Mouse (Mus musculus): ENCODE measurements around the gene Nap1l1. TPM values are rescaled to one million over a fixed set of nuclear protein-coding genes. Genes with fewer than 3 reads are reported as not detected.
"Not testable (repeated sequence)": the region's sequence is repeated elsewhere in the genome, so short reads cannot be mapped to it uniquely, and the experiment has no call there.

Nap1l1 gene
- polyA plus RNA-seq, 1 experiment, result 130 TPM

DNA sequence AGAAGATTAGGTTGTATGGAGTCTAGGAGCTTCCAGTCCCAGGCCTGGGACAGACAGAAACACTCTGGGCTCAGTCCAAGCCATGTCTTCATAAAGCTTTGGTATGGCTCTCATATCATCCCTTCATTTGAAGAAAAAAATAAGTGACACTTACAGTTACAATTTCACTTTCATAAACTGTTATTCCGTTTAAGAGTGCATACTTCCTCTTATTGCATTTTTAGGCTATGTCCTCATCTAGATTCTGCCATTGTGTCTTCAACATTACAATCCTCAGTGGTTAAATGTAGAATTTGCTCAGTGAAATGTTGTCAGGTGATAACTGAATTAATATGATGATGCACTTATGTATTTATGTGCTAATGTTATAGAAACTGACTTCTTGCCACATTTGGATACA is 8.2 kb upstream of the Nap1l1 start:
- H3K4me1 ChIP-seq (ENCODE audit: control insufficient read depth, insufficient read depth, insufficient read length, low read length), result no peaks in the 10 kb centered on the region
- H3K4me3 ChIP-seq (ENCODE audit: insufficient read depth, low read depth, low read length), result no peak overlapping the region
- no peak overlapping the region for H3K27ac ChIP-seq (replicated peaks; ENCODE audit: low read depth, low read length)

DNA sequence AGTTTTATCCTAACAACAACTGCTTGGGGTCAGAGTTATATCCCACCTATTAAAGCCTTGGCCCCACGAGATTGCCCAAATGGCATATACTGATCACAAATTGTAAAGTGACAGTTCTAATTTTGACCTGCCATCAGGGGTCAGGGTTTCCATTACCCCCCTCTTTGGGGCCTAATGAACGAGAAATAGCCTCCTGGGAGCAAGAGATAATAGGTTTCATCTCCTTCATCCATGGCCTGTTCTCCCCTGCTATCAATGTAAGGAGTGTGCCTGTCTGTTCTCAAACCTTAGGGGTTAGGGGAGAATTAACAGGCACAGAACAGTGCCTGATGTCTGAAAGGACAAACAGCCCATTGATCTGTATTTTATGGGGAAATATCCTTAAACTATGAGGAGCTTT is 7.6 kb upstream of the Nap1l1 start:
- Histone ChIP-seq H3K4me1 (ENCODE audit: control insufficient read depth, insufficient read depth, insufficient read length, low read length) (no peaks in the 10 kb centered on the region), H3K27ac (replicated peaks; ENCODE audit: low read depth, low read length) (no peak overlapping the region), H3K4me3 (ENCODE audit: insufficient read depth, low read depth, low read length) (no peak overlapping the region)

DNA sequence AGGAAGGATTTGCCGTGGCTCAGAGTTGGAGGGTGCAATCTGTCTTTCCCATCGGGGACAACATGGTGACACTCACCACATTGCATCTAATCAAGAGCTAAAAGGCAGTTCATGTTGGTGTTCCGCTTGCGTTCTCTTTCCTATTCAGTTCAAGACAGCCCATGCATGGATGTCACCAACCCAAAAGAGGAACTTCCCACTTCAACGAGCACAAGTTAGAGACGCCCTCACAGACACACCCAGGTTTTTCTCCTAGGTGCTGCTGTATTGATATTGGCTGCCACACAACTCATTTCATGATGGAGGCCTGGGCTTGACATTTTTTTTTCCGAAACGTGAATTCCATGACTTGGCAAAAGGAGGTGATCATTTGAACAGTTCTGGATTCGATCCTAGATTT is 1.9 kb upstream of the Nap1l1 start:
- no peak overlapping the region for H3K4me3 ChIP-seq (ENCODE audit: insufficient read depth, low read depth, low read length)
- peaks cover 4% of the 10 kb centered on the region; the same call in 1 of the 2 replicates for H3K4me1 ChIP-seq (ENCODE audit: control insufficient read depth, insufficient read depth, insufficient read length, low read length)
- no peak overlapping the region for H3K27ac ChIP-seq (replicated peaks; ENCODE audit: low read depth, low read length)

DNA sequence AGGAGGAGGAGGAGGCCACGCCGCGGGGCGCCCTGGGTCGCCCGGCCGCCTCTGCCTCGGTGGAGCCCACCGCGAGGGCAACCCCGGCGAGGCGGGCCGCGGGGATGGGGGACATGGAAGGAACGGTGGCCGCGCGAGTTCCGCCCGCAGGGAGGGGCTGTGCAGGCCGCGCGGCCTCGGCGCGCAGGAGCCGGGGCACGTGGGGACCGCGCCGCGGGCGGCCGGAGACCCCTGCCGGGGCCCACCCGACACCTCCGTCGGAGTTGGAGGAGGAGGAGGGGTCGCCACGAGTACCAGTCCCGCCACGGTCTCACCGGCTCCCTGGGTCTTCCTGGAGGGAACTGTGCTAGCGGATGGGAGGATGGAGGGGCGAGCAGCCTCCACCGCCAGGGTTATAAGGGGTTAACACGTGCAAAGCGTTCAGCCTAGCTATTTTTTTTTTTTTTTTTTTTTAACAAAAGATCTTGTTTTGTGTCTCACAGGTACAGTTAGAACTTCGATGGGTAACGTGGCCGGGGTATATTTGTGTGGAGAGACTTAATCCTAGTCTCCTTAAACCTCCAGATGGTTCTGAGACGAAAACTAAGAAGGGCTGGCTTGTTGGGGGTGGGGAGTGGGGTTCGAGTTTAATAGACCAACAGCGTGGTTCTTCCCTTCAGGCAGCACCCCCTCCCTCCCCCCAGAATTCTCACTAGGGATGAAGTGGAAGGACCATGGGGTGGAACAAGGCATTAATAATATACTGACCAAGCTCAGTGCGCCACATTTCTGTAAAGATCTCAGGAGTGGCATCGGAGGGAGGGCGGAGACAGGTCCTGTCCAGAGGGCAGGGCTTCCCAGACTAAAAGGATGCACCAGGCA is 718 bp downstream of the Nap1l1 start:
- Histone ChIP-seq H3K4me3 (ENCODE audit: insufficient read depth, low read depth, low read length) (peak overlapping the region; percentile 97), H3K27ac (replicated peaks; ENCODE audit: low read depth, low read length) (peak overlapping the region; percentile 40; the same call in 1 of the 2 replicates), H3K4me1 (ENCODE audit: control insufficient read depth, insufficient read depth, insufficient read length, low read length) (peaks cover 6% of the 10 kb centered on the region)

DNA sequence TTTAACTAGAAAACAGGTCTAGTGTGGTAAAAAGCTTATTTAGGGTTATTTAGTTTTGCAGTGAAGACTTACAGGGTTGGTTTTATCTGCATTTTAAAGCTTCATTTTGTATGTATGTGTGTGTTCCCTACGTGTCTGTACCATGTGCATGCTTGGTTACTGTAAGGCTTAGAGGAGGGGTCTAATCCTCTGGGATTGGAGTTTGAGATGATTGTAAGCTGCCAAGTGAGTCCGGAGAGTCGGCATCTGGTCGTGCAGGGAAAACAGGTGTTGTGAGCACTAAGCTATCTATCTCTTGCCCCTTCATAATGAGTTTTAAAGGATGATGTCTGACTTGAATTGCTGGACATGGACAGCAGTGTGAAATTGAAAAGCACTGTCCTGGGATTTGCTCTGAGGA is 3.3 kb downstream of the Nap1l1 start:
- H3K4me3 ChIP-seq (ENCODE audit: insufficient read depth, low read depth, low read length), result no peak overlapping the region
- H3K4me1 ChIP-seq (ENCODE audit: control insufficient read depth, insufficient read depth, insufficient read length, low read length), result peaks cover 9% of the 10 kb centered on the region
- H3K27ac ChIP-seq (replicated peaks; ENCODE audit: low read depth, low read length), result no peak overlapping the region; the same call in 1 of the 2 replicates

DNA sequence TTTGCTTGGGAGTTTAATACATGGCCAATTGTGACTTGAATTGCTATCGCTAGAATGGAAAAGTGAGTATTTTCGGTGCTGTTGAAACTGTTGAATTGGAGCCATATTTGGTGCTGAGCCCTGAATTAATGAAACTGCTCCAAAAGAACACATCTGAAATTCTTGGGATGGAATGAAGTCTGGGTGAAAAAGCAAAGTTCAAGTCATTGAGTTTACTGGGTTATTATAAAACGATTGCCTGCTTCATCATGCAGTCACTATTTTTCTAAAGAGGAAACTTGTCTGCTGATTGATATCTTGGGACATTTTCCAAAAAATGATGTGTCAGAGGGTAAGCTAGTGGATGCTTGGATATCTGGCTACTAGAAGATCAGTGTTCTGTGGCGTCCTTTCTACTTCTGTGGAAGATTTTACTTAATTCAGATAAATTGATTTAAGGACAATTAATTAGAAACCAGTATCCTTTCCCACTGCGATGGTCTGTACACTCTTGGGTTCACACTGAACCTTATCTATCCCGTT is 4.0 kb downstream of the Nap1l1 start:
- H3K27ac ChIP-seq (replicated peaks; ENCODE audit: low read depth, low read length), result no peak overlapping the region

DNA sequence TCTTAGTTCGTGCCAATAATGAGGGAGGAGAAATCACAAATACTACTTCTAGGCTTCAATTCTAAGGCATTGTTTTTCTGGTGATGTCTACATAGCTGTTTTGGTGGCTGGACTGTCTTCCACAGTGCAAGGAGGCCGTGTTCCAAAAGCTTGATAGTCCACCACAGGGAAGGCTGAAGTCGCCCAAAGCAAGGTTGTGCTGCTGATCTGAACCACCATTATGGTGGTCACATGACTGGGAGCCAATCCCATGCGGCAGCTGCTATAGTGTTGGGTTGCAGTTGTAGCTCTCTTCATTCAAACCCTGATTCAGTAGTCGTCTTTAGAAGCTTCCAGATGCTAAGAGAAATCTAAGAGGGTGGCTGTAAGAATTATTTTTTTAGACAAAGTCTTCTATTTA is 6.6 kb downstream of the Nap1l1 start:
- peaks cover 5% of the 10 kb centered on the region for H3K4me1 ChIP-seq (ENCODE audit: control insufficient read depth, insufficient read depth, insufficient read length, low read length)
- H3K27ac ChIP-seq (replicated peaks; ENCODE audit: low read depth, low read length), result no peak overlapping the region
- H3K4me3 ChIP-seq (ENCODE audit: insufficient read depth, low read depth, low read length), result no peak overlapping the region

More for the DNA sequence above, 4.0 kb downstream of the Nap1l1 start:
- H3K4me3 ChIP-seq (ENCODE audit: insufficient read depth, low read depth, low read length), result no peak overlapping the region
- H3K4me1 ChIP-seq (ENCODE audit: control insufficient read depth, insufficient read depth, insufficient read length, low read length), result peaks cover 9% of the 10 kb centered on the region

DNA sequence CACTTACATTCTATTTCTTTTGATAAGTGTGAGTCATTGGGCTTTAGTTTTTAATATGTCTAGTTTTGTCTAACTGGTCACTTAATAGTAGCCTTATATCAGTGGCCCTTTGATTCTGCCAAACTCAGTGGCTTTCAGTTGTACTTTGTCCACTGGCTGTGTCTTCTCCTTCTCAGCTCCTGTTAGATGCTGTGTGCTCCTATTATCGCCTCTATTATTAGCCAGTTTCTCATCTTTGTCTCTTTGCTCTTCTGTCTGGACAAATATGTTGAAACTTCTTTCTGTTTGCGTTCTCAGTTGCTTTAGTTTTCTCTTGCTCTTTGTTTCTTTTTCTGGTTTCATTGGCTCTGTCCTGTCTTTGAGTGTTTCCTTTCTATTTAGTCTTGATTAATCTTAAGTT is 9.6 kb downstream of the Nap1l1 start:
- H3K4me3 ChIP-seq (ENCODE audit: insufficient read depth, low read depth, low read length), result no peak overlapping the region
- H3K27ac ChIP-seq (replicated peaks; ENCODE audit: low read depth, low read length), result no peak overlapping the region
- peaks cover 3% of the 10 kb centered on the region for H3K4me1 ChIP-seq (ENCODE audit: control insufficient read depth, insufficient read depth, insufficient read length, low read length)

DNA sequence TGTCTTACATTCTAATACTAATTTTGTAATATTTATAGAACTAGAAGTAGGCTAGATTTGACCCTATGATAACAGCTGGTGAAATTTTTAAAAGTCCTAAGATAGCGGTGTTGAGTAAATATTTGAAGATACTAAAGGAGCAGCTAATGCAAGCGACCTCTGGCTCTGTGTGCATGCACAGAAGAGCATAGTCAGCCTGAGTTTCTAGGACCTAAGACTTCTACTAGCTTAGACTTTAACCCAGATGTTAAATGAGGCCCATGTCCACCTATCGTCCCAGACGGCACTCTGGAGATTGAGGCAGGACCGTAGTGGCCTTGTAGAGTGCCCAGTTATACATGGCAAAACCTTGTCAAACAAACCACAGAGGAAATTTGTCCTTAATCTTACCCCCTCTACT is 11.1 kb downstream of the Nap1l1 start:
- H3K27ac ChIP-seq (replicated peaks; ENCODE audit: low read depth, low read length), result no peak overlapping the region
- H3K4me1 ChIP-seq (ENCODE audit: control insufficient read depth, insufficient read depth, insufficient read length, low read length), result peaks cover 3% of the 10 kb centered on the region; the same call in 1 of the 2 replicates
- no peak overlapping the region for H3K4me3 ChIP-seq (ENCODE audit: insufficient read depth, low read depth, low read length)

DNA sequence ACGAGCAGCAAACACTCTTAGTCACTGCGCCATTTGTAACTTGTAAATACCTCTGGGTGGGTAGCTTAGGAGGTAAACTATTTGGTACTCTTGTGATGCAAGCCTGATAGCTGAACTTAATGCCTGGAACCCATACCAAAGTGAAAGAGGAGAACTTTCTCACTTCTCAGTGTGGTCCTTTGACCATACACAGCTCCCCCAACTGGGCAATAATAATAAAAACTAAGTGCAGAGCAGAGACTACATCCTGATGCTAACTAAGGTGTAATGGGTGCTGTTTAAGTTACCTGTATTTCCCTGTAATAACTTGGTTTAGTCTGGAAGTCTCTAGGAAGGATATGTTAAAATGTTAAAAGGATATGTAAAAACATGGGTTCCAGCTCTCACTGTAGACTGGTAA is 15.8 kb downstream of the Nap1l1 start:
- H3K27ac ChIP-seq (replicated peaks; ENCODE audit: low read depth, low read length), result no peak overlapping the region
- no peak overlapping the region for H3K4me3 ChIP-seq (ENCODE audit: insufficient read depth, low read depth, low read length)
- no peaks in the 10 kb centered on the region for H3K4me1 ChIP-seq (ENCODE audit: control insufficient read depth, insufficient read depth, insufficient read length, low read length)

DNA sequence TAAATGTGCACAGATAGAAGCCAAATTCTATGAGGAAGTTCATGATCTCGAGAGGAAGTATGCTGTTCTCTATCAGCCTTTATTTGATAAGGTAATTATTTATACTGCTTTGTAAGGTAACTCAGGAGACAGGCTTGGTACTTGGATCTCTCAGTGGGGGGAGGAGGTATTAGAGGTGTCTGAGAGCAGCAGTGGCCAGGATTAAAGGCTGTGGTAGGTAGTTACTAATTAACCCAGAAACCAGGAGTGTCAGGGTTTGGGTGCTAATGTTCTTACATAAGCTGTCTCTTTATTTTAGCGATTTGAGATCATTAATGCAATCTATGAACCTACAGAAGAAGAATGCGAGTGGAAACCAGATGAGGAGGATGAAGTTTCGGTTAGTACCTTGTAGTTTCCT is 17.1 kb downstream of the Nap1l1 start:
- not testable (repeated sequence) for H3K4me3 ChIP-seq (ENCODE audit: insufficient read depth, low read depth, low read length); H3K27ac ChIP-seq (replicated peaks; ENCODE audit: low read depth, low read length); H3K4me1 ChIP-seq (ENCODE audit: control insufficient read depth, insufficient read depth, insufficient read length, low read length)

DNA sequence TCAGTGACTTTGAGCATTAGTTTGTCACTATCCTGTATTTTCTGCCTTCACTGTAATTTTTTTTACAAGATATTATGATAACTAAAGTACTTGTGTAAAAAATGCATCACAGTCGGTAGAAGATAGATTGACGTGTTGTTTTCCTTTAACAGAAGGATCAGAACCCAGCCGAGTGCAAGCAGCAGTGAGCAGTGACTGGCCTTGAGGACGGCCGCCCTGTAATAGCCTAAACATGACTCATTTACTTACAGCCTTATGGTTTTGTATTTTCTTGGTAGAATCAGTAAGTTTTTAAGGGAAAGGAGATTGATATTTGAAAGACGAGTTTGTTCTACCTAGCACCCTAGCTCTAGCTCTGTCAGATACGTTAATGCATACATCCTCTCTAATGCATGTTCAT is 22.9 kb downstream of the Nap1l1 start:
- Histone ChIP-seq H3K4me1 (ENCODE audit: control insufficient read depth, insufficient read depth, insufficient read length, low read length) (no peaks in the 10 kb centered on the region), H3K4me3 (ENCODE audit: insufficient read depth, low read depth, low read length) (no peak overlapping the region), H3K27ac (replicated peaks; ENCODE audit: low read depth, low read length) (no peak overlapping the region)

DNA sequence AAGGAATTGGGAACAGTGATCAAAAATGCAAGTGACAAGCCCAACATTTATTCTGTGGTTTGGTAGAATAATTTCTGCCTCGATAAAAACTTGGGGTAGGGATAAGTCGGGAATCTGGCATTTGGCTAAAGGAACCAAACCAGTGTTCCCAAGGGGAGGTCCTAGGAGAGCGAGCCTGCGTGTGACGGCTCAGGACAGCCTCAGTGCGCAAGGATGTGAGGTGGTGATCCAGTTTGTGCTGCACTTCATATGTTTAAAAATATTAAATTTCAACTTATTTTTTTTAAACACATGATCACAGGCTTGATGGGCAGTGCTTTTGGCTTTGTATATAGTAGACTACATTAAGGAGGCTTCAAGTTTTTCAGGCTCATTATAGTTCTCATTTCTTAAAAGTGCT is 26.9 kb downstream of the Nap1l1 start:
- no peaks in the 10 kb centered on the region for H3K4me1 ChIP-seq (ENCODE audit: control insufficient read depth, insufficient read depth, insufficient read length, low read length)
- no peak overlapping the region for H3K27ac ChIP-seq (replicated peaks; ENCODE audit: low read depth, low read length)
- no peak overlapping the region for H3K4me3 ChIP-seq (ENCODE audit: insufficient read depth, low read depth, low read length)

DNA sequence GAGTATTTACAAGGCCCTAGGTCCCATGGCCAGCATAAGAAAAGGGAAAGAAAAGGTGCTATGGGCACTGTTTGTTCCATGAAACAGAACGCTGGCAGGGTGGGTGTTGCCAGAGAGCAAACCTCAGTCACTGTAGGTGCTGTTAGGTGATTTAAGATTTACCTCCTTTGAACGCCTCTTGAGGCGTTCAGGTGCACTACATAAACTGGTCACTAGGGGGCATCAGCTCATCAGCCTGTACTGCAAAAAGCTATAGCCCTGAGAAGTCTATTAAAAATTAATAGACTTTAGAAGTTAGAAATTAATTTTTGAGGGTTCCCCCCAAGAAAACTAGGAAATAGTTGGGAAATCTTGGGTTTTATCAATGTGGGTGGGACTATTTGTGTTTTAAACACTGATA is 30.0 kb downstream of the Nap1l1 start:
- Histone ChIP-seq H3K27ac (replicated peaks; ENCODE audit: low read depth, low read length) (no peak overlapping the region), H3K4me1 (ENCODE audit: control insufficient read depth, insufficient read depth, insufficient read length, low read length) (no peaks in the 10 kb centered on the region; the same call in 1 of the 2 replicates), H3K4me3 (ENCODE audit: insufficient read depth, low read depth, low read length) (no peak overlapping the region)

DNA sequence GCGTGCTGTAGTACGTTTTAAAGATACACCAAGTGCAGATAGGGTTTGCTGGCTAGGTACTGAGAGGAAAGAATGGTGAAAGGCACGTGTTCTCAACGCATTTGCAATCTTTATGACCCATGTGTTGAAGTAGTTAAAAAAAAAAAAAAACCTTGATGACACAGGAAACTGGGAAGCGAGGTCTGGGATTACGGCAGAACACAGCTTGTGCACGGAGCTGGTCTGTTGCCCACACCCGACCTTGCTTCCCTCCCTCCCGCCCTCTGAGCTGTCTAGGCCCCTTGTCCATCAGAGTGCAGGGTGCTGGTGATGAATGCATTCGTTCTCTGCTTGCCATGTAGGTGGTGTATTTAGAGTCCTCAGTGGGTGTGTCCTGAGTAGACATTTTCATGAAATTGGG is 30.7 kb downstream of the Nap1l1 start:
- no peak overlapping the region for H3K4me3 ChIP-seq (ENCODE audit: insufficient read depth, low read depth, low read length)
- no peak overlapping the region for H3K27ac ChIP-seq (replicated peaks; ENCODE audit: low read depth, low read length)
- no peaks in the 10 kb centered on the region; the same call in 1 of the 2 replicates for H3K4me1 ChIP-seq (ENCODE audit: control insufficient read depth, insufficient read depth, insufficient read length, low read length)

DNA sequence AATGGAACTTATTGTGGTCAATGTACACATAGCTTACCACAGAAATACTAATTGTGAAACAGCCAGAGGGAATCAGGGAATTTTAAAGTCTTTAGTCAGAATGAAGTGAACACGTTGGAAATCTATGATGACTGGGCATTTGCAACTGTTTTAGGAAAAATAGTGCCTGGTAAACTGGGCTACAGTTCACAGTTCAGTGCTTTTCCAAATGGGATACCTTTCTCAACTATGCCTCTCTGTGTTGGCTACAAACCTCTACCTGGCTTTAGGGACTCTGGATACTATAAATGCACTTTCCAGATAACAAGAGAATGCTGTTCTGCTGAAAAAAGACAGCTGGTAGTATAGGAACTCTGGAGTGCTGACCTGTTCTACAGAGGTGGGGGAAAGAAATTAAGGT is 31.6 kb downstream of the Nap1l1 start:
- Histone ChIP-seq H3K27ac (replicated peaks; ENCODE audit: low read depth, low read length) (no peak overlapping the region), H3K4me3 (ENCODE audit: insufficient read depth, low read depth, low read length) (no peak overlapping the region), H3K4me1 (ENCODE audit: control insufficient read depth, insufficient read depth, insufficient read length, low read length) (no peaks in the 10 kb centered on the region; the same call in 1 of the 2 replicates)
